22 mouse cellular contexts compared by ENCODE assay signal in genomic region chr5:144247307-144247706, GRCm38 (mm10). TPM values are rescaled to one million over a fixed set of nuclear protein-coding genes. Genes with fewer than 3 reads are reported as not detected.
DNase-seq lines count a peak whose midpoint lies in the region; ATAC-seq and TF ChIP-seq lines count a peak whose summit lies in the region.
"Had no signal": no experiment of that assay in that cellular context is flagged by ENCODE, and none has a peak within 500 bp of the region (broad histone marks: within the 10 kb centered on the region; RNA-seq: fewer than 3 reads in every experiment).

No protein-coding gene starts in this region.

- WGBS in heart, embryonic 13.5 days, result 73% methylated on average over 10 of the region's 10 CpGs
- WGBS in lung, embryonic 16.5 days, result 52% methylated on average over 10 of the region's 10 CpGs
- 44% methylated on average over 10 of the region's 10 CpGs for WGBS in intestine, postnatal 0 days
- 46% methylated on average over 10 of the region's 10 CpGs for WGBS in stomach, embryonic 16.5 days
- 87% methylated on average over 10 of the region's 10 CpGs for WGBS in midbrain, embryonic 14.5 days

- no peak for DNase-seq in heart, adult 9 months (ENCODE audit: low spot score in 2 of 2)
- no peak for DNase-seq in lung, postnatal 14 days
- no peak for DNase-seq in midbrain, embryonic 14.5 days
- no peak for DNase-seq in gastrocnemius, postnatal 36 days
- DNase-seq: adrenal gland, postnatal 25 days; cerebellum, adult 9-10 months; gastrocnemius, postnatal 25 days; kidney, adult 9 months; kidney, postnatal 25 days; layer of hippocampus, postnatal 36 days; thymus, adult 2 months; thymus, postnatal 4 days had no signal

- no peaks in the 10 kb centered on the region for H3K9me3 ChIP-seq in heart, embryonic 13.5 days
- peaks cover 3% of the 10 kb centered on the region; the same call in 1 of the 2 replicates for H3K9me3 ChIP-seq in lung, embryonic 16.5 days (ENCODE audit: control insufficient read depth, low read length)
- no peaks in the 10 kb centered on the region for H3K9me3 ChIP-seq in intestine, postnatal 0 days (ENCODE audit: control insufficient read depth)
- H3K9me3 ChIP-seq in stomach, embryonic 16.5 days (replicated peaks; ENCODE audit: control insufficient read depth, low read length), result no peaks in the 10 kb centered on the region
- no peaks in the 10 kb centered on the region for H3K9me3 ChIP-seq in midbrain, embryonic 14.5 days (ENCODE audit: control insufficient read depth, low read length)

- peaks cover 22% of the 10 kb centered on the region for H3K4me1 ChIP-seq in heart, embryonic 13.5 days
- H3K4me1 ChIP-seq in lung, embryonic 16.5 days (replicated peaks; ENCODE audit: control insufficient read depth, insufficient read depth, low read length), result peaks cover 13% of the 10 kb centered on the region
- peaks cover 16% of the 10 kb centered on the region for H3K4me1 ChIP-seq in intestine, postnatal 0 days (replicated peaks; ENCODE audit: control insufficient read depth, insufficient read depth, low read length)
- H3K4me1 ChIP-seq in stomach, embryonic 16.5 days (ENCODE audit: control insufficient read depth, insufficient read depth, low read length), result peaks cover 8% of the 10 kb centered on the region; the same call in 1 of the 2 replicates
- no peaks in the 10 kb centered on the region for H3K4me1 ChIP-seq in midbrain, embryonic 14.5 days (ENCODE audit: control insufficient read depth, insufficient read depth, low read length)
- H3K4me1 ChIP-seq: forebrain, embryonic 10.5 days had no signal

- no peaks in the 10 kb centered on the region for H3K36me3 ChIP-seq in heart, embryonic 13.5 days
- H3K36me3 ChIP-seq in lung, embryonic 16.5 days (ENCODE audit: control insufficient read depth, insufficient read depth, low read length), result no peaks in the 10 kb centered on the region
- H3K36me3 ChIP-seq in intestine, postnatal 0 days (ENCODE audit: control insufficient read depth, insufficient read depth), result no peaks in the 10 kb centered on the region
- no peaks in the 10 kb centered on the region for H3K36me3 ChIP-seq in stomach, embryonic 16.5 days (ENCODE audit: control insufficient read depth, insufficient read depth, low read length)
- no peaks in the 10 kb centered on the region for H3K36me3 ChIP-seq in midbrain, embryonic 14.5 days (ENCODE audit: control insufficient read depth, insufficient read depth, low read length)
- H3K36me3 ChIP-seq: forebrain, embryonic 10.5 days; heart, embryonic 10.5 days had no signal

- intact Hi-C loops in gastrocnemius, postnatal 36 days (cut with DNase I), result no loop called here

- H3K9ac ChIP-seq in heart, embryonic 13.5 days, result no peak overlapping the region
- no peak overlapping the region for H3K9ac ChIP-seq in lung, embryonic 16.5 days (ENCODE audit: low read length)
- no peak overlapping the region for H3K9ac ChIP-seq in intestine, postnatal 0 days (ENCODE audit: low read depth, low read length)
- H3K9ac ChIP-seq in stomach, embryonic 16.5 days (ENCODE audit: low read length), result no peak overlapping the region
- H3K9ac ChIP-seq in midbrain, embryonic 14.5 days (replicated peaks; ENCODE audit: low read length), result no peak overlapping the region
- H3K9ac ChIP-seq: hindbrain, embryonic 14.5 days had no signal

- no peak overlapping the region for H3K4me2 ChIP-seq in heart, embryonic 13.5 days
- 0 out of 2 replicates have a peak overlapping the region, but pooled peaks have one; percentile 5 for H3K4me2 ChIP-seq in lung, embryonic 16.5 days (ENCODE audit: low read depth, low read length)
- no peak overlapping the region for H3K4me2 ChIP-seq in intestine, postnatal 0 days (replicated peaks; ENCODE audit: low read depth)
- H3K4me2 ChIP-seq in stomach, embryonic 16.5 days (ENCODE audit: low read depth, low read length), result peak overlapping the region; percentile 16
- H3K4me2 ChIP-seq in midbrain, embryonic 14.5 days (ENCODE audit: low read length), result no peak overlapping the region
- H3K4me2 ChIP-seq: hindbrain, embryonic 14.5 days; midbrain, embryonic 11.5 days had no signal

- peak overlapping the region; percentile 16; the same call in 1 of the 2 replicates for H3K27ac ChIP-seq in heart, embryonic 13.5 days (replicated peaks)
- peak overlapping the region; percentile 84 for H3K27ac ChIP-seq in lung, embryonic 16.5 days (ENCODE audit: low read length)
- peak overlapping the region; percentile 47 for H3K27ac ChIP-seq in intestine, postnatal 0 days (ENCODE audit: low read depth, low read length)
- peak overlapping the region; percentile 77 for H3K27ac ChIP-seq in stomach, embryonic 16.5 days (ENCODE audit: low read length)
- H3K27ac ChIP-seq in midbrain, embryonic 14.5 days (replicated peaks; ENCODE audit: low read depth, low read length), result no peak overlapping the region
- H3K27ac ChIP-seq: forebrain, embryonic 10.5 days; heart, embryonic 10.5 days; hindbrain, embryonic 14.5 days had no signal

- H3K27me3 ChIP-seq in heart, embryonic 13.5 days (replicated peaks), result no peaks in the 10 kb centered on the region
- no peaks in the 10 kb centered on the region for H3K27me3 ChIP-seq in lung, embryonic 16.5 days (ENCODE audit: control insufficient read depth, insufficient read depth, low read depth, low read length)
- no peaks in the 10 kb centered on the region for H3K27me3 ChIP-seq in intestine, postnatal 0 days (replicated peaks; ENCODE audit: control insufficient read depth, insufficient read depth, low read length)
- H3K27me3 ChIP-seq in stomach, embryonic 16.5 days (ENCODE audit: control insufficient read depth, insufficient read depth, low read length), result no peaks in the 10 kb centered on the region
- H3K27me3 ChIP-seq in midbrain, embryonic 14.5 days (ENCODE audit: control insufficient read depth, insufficient read depth, low read length), result no peaks in the 10 kb centered on the region

- no peak for ATAC-seq in heart, embryonic 13.5 days (ENCODE audit: extremely low read depth, insufficient number of reproducible peaks, low FRiP score, low TSS enrichment)
- ATAC-seq in lung, embryonic 16.5 days (ENCODE audit: low read depth), result 0 out of 2 replicates have a peak, but pooled peaks have one; percentile 18
- no peak for ATAC-seq in intestine, postnatal 0 days
- ATAC-seq in stomach, embryonic 16.5 days (ENCODE audit: insufficient read depth, low FRiP score), result peak; percentile 18; the same call in 1 of the 2 replicates
- ATAC-seq in midbrain, embryonic 14.5 days (ENCODE audit: low FRiP score, low TSS enrichment), result no peak
- ATAC-seq: inflammation-experienced regulatory T-cells, adult 6 months had no signal

- no peak overlapping the region for H3K4me3 ChIP-seq in heart, embryonic 13.5 days
- no peak overlapping the region for H3K4me3 ChIP-seq in lung, embryonic 16.5 days (ENCODE audit: low read length)
- no peak overlapping the region for H3K4me3 ChIP-seq in intestine, postnatal 0 days (ENCODE audit: low read depth, low read length)
- H3K4me3 ChIP-seq in stomach, embryonic 16.5 days (replicated peaks; ENCODE audit: low read length), result no peak overlapping the region
- no peak overlapping the region for H3K4me3 ChIP-seq in midbrain, embryonic 14.5 days (replicated peaks; ENCODE audit: low read depth, low read length)
- H3K4me3 ChIP-seq: forebrain, embryonic 10.5 days; heart, embryonic 10.5 days had no signal

- TF ChIP-seq CTCF in intestine, postnatal 0 days (IDR thresholded peaks at IDR 0.05; ENCODE audit: low read depth), result no peak

RNA-seq across cellular contexts. Expression of gene Bri3, which starts 3.1 kb away (rescaled TPM):
- polyA plus RNA-seq in heart, embryonic 13.5 days (2015; fragmentation: Nextera tagmentation; extraction: Ambion mirVana), result 126 and 137 TPM in 2 replicates
- 114 and 124 TPM in 2 replicates for polyA plus RNA-seq in lung, embryonic 16.5 days (2015; fragmentation: Nextera tagmentation; extraction: Ambion mirVana)
- polyA plus RNA-seq in intestine, postnatal 0 days (2015; fragmentation: Nextera tagmentation; extraction: Ambion mirVana), result 313 and 341 TPM in 2 replicates
- polyA plus RNA-seq in stomach, embryonic 16.5 days (2015; fragmentation: Nextera tagmentation; extraction: Ambion mirVana), result 88.0 and 93.6 TPM in 2 replicates
- polyA plus RNA-seq in midbrain, embryonic 14.5 days (2014; fragmentation: Nextera tagmentation; extraction: Ambion mirVana), result 125 and 144 TPM in 2 replicates
- total RNA-seq in gastrocnemius, postnatal 36 days (2021), result 10 to 100 TPM; 33.8 to 35.6 TPM

RNA-seq across cellular contexts. Expression of gene Tecpr1, which starts 23.9 kb away (rescaled TPM):
- polyA plus RNA-seq in heart, embryonic 13.5 days (2015; fragmentation: Nextera tagmentation; extraction: Ambion mirVana), result 14.7 and 15.3 TPM in 2 replicates
- polyA plus RNA-seq in lung, embryonic 16.5 days (2015; fragmentation: Nextera tagmentation; extraction: Ambion mirVana), result 28.4 and 31.7 TPM in 2 replicates
- 10.7 and 12.5 TPM in 2 replicates for polyA plus RNA-seq in intestine, postnatal 0 days (2015; fragmentation: Nextera tagmentation; extraction: Ambion mirVana)
- polyA plus RNA-seq in stomach, embryonic 16.5 days (2015; fragmentation: Nextera tagmentation; extraction: Ambion mirVana), result 24.7 and 25.4 TPM in 2 replicates
- 35.3 and 36.8 TPM in 2 replicates for polyA plus RNA-seq in midbrain, embryonic 14.5 days (2014; fragmentation: Nextera tagmentation; extraction: Ambion mirVana)
- total RNA-seq in gastrocnemius, postnatal 36 days (2021), result 10 to 100 TPM; 14.0 to 14.2 TPM

RNA-seq across cellular contexts. Expression of gene Bhlha15, which starts 57.2 kb away (rescaled TPM):
- polyA plus RNA-seq in heart, embryonic 13.5 days (2015; fragmentation: Nextera tagmentation; extraction: Ambion mirVana), result 0.24 and 0.33 TPM in 2 replicates
- 0.33 and 0.59 TPM in 2 replicates for polyA plus RNA-seq in lung, embryonic 16.5 days (2015; fragmentation: Nextera tagmentation; extraction: Ambion mirVana)
- polyA plus RNA-seq in intestine, postnatal 0 days (2015; fragmentation: Nextera tagmentation; extraction: Ambion mirVana), result 0.13 and 0.16 TPM in 2 replicates
- 21.3 and 23.0 TPM in 2 replicates for polyA plus RNA-seq in stomach, embryonic 16.5 days (2015; fragmentation: Nextera tagmentation; extraction: Ambion mirVana)
- 0.08 TPM in 1 of 2 replicates, not detected in the other for polyA plus RNA-seq in midbrain, embryonic 14.5 days (2014; fragmentation: Nextera tagmentation; extraction: Ambion mirVana)
- total RNA-seq in gastrocnemius, postnatal 36 days (2021), result not detected
- total RNA-seq: gastrocnemius, postnatal 25 days; heart, postnatal 36 days had no signal
- polyA plus RNA-seq: midbrain, embryonic 11.5 days had no signal

Comparison
In these comparisons a context has a peak if more than half of its experiments do, and no peak if none do; other contexts are left out.
1. ATAC-seq: peak in lung, embryonic 16.5 days (single experiment) and stomach, embryonic 16.5 days (single experiment); none in heart, embryonic 13.5 days (single experiment), intestine, postnatal 0 days (single experiment) and midbrain, embryonic 14.5 days (single experiment).
2. H3K4me2 ChIP-seq: peak in lung, embryonic 16.5 days (single experiment) and stomach, embryonic 16.5 days (single experiment); none in heart, embryonic 13.5 days (single experiment), intestine, postnatal 0 days (single experiment) and midbrain, embryonic 14.5 days (single experiment).
3. RNA of gene Bhlha15, which starts 57.2 kb away (polyA plus RNA-seq): 21.3 to 23.0 TPM in stomach, embryonic 16.5 days; 0.24 to 0.33 TPM in heart, embryonic 13.5 days, 0.33 to 0.59 TPM in lung, embryonic 16.5 days, 0.13 to 0.16 TPM in intestine, postnatal 0 days and 0.08 TPM in midbrain, embryonic 14.5 days; every median in the first group is over 10 times any median in the second.